8 mouse cellular contexts compared by ENCODE assay signal in genomic region chr11:46090951-46091667, GRCm38 (mm10). TPM values are rescaled to one million over a fixed set of nuclear protein-coding genes. Genes with fewer than 3 reads are reported as not detected.
A peak's percentile ranks its signal among the peaks of the same experiment; 100 is the strongest.
DNase-seq lines count a peak whose midpoint lies in the region; ATAC-seq and TF ChIP-seq lines count a peak whose summit lies in the region.
"Had no signal": no experiment of that assay in that cellular context is flagged by ENCODE, and none has a peak within 500 bp of the region (broad histone marks: within the 10 kb centered on the region; RNA-seq: fewer than 3 reads in every experiment).

No protein-coding gene starts in this region.

- no peak for TF ChIP-seq CTCF in ES-Bruce4 (IDR thresholded peaks at IDR 0.05; ENCODE audit: low read depth, low read length)

- H3K4me2 ChIP-seq in hindbrain, embryonic 16.5 days (ENCODE audit: low read length), result no peak overlapping the region
- H3K4me2 ChIP-seq in hindbrain, embryonic 11.5 days (replicated peaks; ENCODE audit: low read depth, low read length), result no peak overlapping the region
- H3K4me2 ChIP-seq in liver, embryonic 16.5 days (ENCODE audit: low read depth, low read length), result peak overlapping the region; percentile 25; the same call in 1 of the 2 replicates

- H3K4me1 ChIP-seq in hindbrain, embryonic 16.5 days (ENCODE audit: control insufficient read depth, insufficient read depth, low read depth, low read length), result no peaks in the 10 kb centered on the region
- no peaks in the 10 kb centered on the region for H3K4me1 ChIP-seq in hindbrain, embryonic 11.5 days (replicated peaks; ENCODE audit: control insufficient read depth, insufficient read depth, low read length)
- H3K4me1 ChIP-seq in ES-Bruce4 (ENCODE audit: control insufficient read depth, insufficient read depth, low read length), result peaks cover 17% of the 10 kb centered on the region
- peaks cover 34% of the 10 kb centered on the region for H3K4me1 ChIP-seq in liver, embryonic 16.5 days (ENCODE audit: control insufficient read depth, low read depth, low read length)

- TF ChIP-seq POLR2A in ES-Bruce4 (IDR thresholded peaks at IDR 0.05; ENCODE audit: insufficient read depth, low read length), result no peak

- no peak overlapping the region for H3K4me3 ChIP-seq in hindbrain, embryonic 16.5 days (ENCODE audit: low read length)
- H3K4me3 ChIP-seq in hindbrain, embryonic 11.5 days (ENCODE audit: low read depth, low read length), result no peak overlapping the region
- H3K4me3 ChIP-seq in ES-Bruce4 (ENCODE audit: low read depth, low read length), result no peak overlapping the region
- no peak overlapping the region for H3K4me3 ChIP-seq in liver, embryonic 16.5 days (ENCODE audit: low read depth, low read length)

- peak; percentile 40; the same call in 1 of the 2 replicates for ATAC-seq in hindbrain, embryonic 16.5 days
- no peak for ATAC-seq in hindbrain, embryonic 11.5 days (ENCODE audit: low FRiP score)
- ATAC-seq in liver, embryonic 16.5 days (ENCODE audit: low read depth), result peak; percentile 82

- 65% methylated on average over 10 of the region's 10 CpGs for WGBS in hindbrain, embryonic 16.5 days
- 76% methylated on average over 10 of the region's 10 CpGs for WGBS in hindbrain, embryonic 11.5 days
- 38% methylated on average over 10 of the region's 10 CpGs for WGBS in liver, embryonic 16.5 days (ENCODE audit: insufficient replicate concordance)

- DNase-seq in hindbrain, embryonic 11.5 days (ENCODE audit: low spot score), result no peak
- DNase-seq in c-Kit-positive CD71-positive TER-119-negative erythroid progenitor cells, embryonic 14.5 days (ENCODE audit: low read depth), result peak; percentile 50
- no peak for DNase-seq in cerebellum, postnatal 10 days
- DNase-seq in urinary bladder, postnatal 14 days (ENCODE audit: low spot score), result no peak
- DNase-seq: cerebellum, adult 2 months had no signal

- no peaks in the 10 kb centered on the region for H3K36me3 ChIP-seq in hindbrain, embryonic 16.5 days (ENCODE audit: control insufficient read depth, insufficient read depth, low read length)
- no peaks in the 10 kb centered on the region for H3K36me3 ChIP-seq in hindbrain, embryonic 11.5 days (ENCODE audit: control insufficient read depth, insufficient read depth, low read length)
- peaks cover 7% of the 10 kb centered on the region for H3K36me3 ChIP-seq in ES-Bruce4 (ENCODE audit: control insufficient read depth, insufficient read depth, low read length, poor library complexity, severe bottlenecking)
- no peaks in the 10 kb centered on the region for H3K36me3 ChIP-seq in liver, embryonic 16.5 days (ENCODE audit: control insufficient read depth, insufficient read depth)

- H3K9ac ChIP-seq in hindbrain, embryonic 16.5 days (ENCODE audit: low read depth, low read length), result no peak overlapping the region
- no peak overlapping the region for H3K9ac ChIP-seq in hindbrain, embryonic 11.5 days (ENCODE audit: low read depth, low read length)
- H3K9ac ChIP-seq in ES-Bruce4 (ENCODE audit: low read depth, poor library complexity, severe bottlenecking), result no peak overlapping the region
- H3K9ac ChIP-seq in liver, embryonic 16.5 days (ENCODE audit: low read depth, low read length), result peak overlapping the region; percentile 27; the same call in 1 of the 2 replicates

- H3K27me3 ChIP-seq in hindbrain, embryonic 16.5 days (replicated peaks; ENCODE audit: control insufficient read depth, insufficient read depth, low read length), result no peaks in the 10 kb centered on the region
- H3K27me3 ChIP-seq in hindbrain, embryonic 11.5 days (ENCODE audit: control insufficient read depth, insufficient read depth, low read length), result no peaks in the 10 kb centered on the region
- H3K27me3 ChIP-seq in ES-Bruce4 (ENCODE audit: control insufficient read depth, insufficient read depth, low read length, poor library complexity, severe bottlenecking), result no peaks in the 10 kb centered on the region
- no peaks in the 10 kb centered on the region for H3K27me3 ChIP-seq in liver, embryonic 16.5 days (ENCODE audit: control insufficient read depth, insufficient read depth, low read depth, low read length)

- no peak for TF ChIP-seq EP300 in ES-Bruce4 (IDR thresholded peaks at IDR 0.05; ENCODE audit: insufficient read depth, low read depth, low read length)

- H3K9me3 ChIP-seq in hindbrain, embryonic 16.5 days (ENCODE audit: control insufficient read depth, low read length), result no peaks in the 10 kb centered on the region
- no peaks in the 10 kb centered on the region for H3K9me3 ChIP-seq in hindbrain, embryonic 11.5 days (ENCODE audit: control insufficient read depth, low read length)
- no peaks in the 10 kb centered on the region for H3K9me3 ChIP-seq in ES-Bruce4 (replicated peaks; ENCODE audit: control insufficient read depth, insufficient read depth, low read length, poor library complexity, severe bottlenecking)
- H3K9me3 ChIP-seq in liver, embryonic 16.5 days (replicated peaks; ENCODE audit: control insufficient read depth, low read length), result no peaks in the 10 kb centered on the region

- H3K27ac ChIP-seq in hindbrain, embryonic 16.5 days (ENCODE audit: low read depth, low read length), result no peak overlapping the region
- no peak overlapping the region for H3K27ac ChIP-seq in hindbrain, embryonic 11.5 days (ENCODE audit: low read depth, low read length)
- H3K27ac ChIP-seq in ES-Bruce4 (ENCODE audit: insufficient read depth, low read length), result peak overlapping the region; percentile 71
- H3K27ac ChIP-seq in liver, embryonic 16.5 days (ENCODE audit: low read length), result peak overlapping the region; percentile 83

RNA-seq across cellular contexts. Expression of gene Adam19, which starts 35.3 kb away (rescaled TPM):
- 9.4 and 13.0 TPM in 2 replicates for polyA plus RNA-seq in hindbrain, embryonic 16.5 days (2015; fragmentation: Nextera tagmentation; extraction: Ambion mirVana)
- polyA plus RNA-seq in hindbrain, embryonic 11.5 days (2014; fragmentation: Nextera tagmentation; extraction: Ambion mirVana), result 9.4 and 9.6 TPM in 2 replicates
- polyA plus RNA-seq in ES-Bruce4 (2011; ENCODE audit: insufficient read depth, insufficient read length, low read depth, missing spikeins), result 51.2 and 51.6 TPM in 2 replicates
- polyA plus RNA-seq in liver, embryonic 16.5 days (2015; fragmentation: Nextera tagmentation; extraction: Ambion mirVana), result 0.92 and 1.4 TPM in 2 replicates

RNA-seq across cellular contexts. Expression of gene Gm12166, which starts 39.0 kb away (rescaled TPM):
- polyA plus RNA-seq in hindbrain, embryonic 16.5 days (2015; fragmentation: Nextera tagmentation; extraction: Ambion mirVana), result 5.5 and 13.3 TPM in 2 replicates
- polyA plus RNA-seq in hindbrain, embryonic 11.5 days (2014; fragmentation: Nextera tagmentation; extraction: Ambion mirVana), result 2.7 and 4.1 TPM in 2 replicates
- 5.5 TPM in 1 of 2 replicates, not detected in the other for polyA plus RNA-seq in ES-Bruce4 (2011; ENCODE audit: insufficient read depth, insufficient read length, low read depth, missing spikeins)
- 2.9 and 4.1 TPM in 2 replicates for polyA plus RNA-seq in liver, embryonic 16.5 days (2015; fragmentation: Nextera tagmentation; extraction: Ambion mirVana)

Comparison
In these comparisons a context has a peak if more than half of its experiments do, and no peak if none do; other contexts are left out.
1. H3K27ac ChIP-seq: peak in ES-Bruce4 (single experiment) and liver, embryonic 16.5 days (single experiment); none in hindbrain, embryonic 16.5 days (single experiment) and hindbrain, embryonic 11.5 days (single experiment).